In genomic region chr15:80066538-80066937, GRCm38 (mm10) we compare ENCODE assay signal across 10 mouse cellular contexts. TPM values are rescaled to one million over a fixed set of nuclear protein-coding genes. Genes with fewer than 3 reads are reported as not detected.
A peak's percentile ranks its signal among the peaks of the same experiment; 100 is the strongest.
DNase-seq lines count a peak whose midpoint lies in the region; ATAC-seq and TF ChIP-seq lines count a peak whose summit lies in the region.
"Had no signal": no experiment of that assay in that cellular context is flagged by ENCODE, and none has a peak within 500 bp of the region (broad histone marks: within the 10 kb centered on the region; RNA-seq: fewer than 3 reads in every experiment).

No protein-coding gene starts in this region.

- H3K36me3 ChIP-seq in kidney, embryonic 16.5 days (ENCODE audit: insufficient read depth, low read length) = no peaks in the 10 kb centered on the region
- H3K36me3 ChIP-seq in spleen, adult 2 months (ENCODE audit: control insufficient read depth, insufficient read depth, low read length) = no peaks in the 10 kb centered on the region
- H3K36me3 ChIP-seq in heart, embryonic 11.5 days (ENCODE audit: control insufficient read depth, insufficient read depth, low read length) = no peaks in the 10 kb centered on the region
- H3K36me3 ChIP-seq: intestine, embryonic 15.5 days had no signal

- peak; percentile 20; the same call in 1 of the 2 replicates for TF ChIP-seq CTCF in spleen, adult 2 months (IDR thresholded peaks at IDR 0.05; ENCODE audit: extremely low read depth, insufficient read depth, insufficient read length, insufficient replicate concordance)
- TF ChIP-seq CTCF in brain, embryonic 14.5 days (IDR thresholded peaks at IDR 0.05; ENCODE audit: borderline replicate concordance, extremely low read depth, insufficient read depth, insufficient read length) = peak; percentile 45; the same call in 1 of the 2 replicates

- H3K27ac ChIP-seq in kidney, embryonic 16.5 days (ENCODE audit: low read length) = no peak overlapping the region
- H3K27ac ChIP-seq in spleen, adult 2 months (ENCODE audit: insufficient read depth, low read length) = no peak overlapping the region
- H3K27ac ChIP-seq in heart, embryonic 11.5 days (ENCODE audit: low read depth, low read length) = no peak overlapping the region
- H3K27ac ChIP-seq: intestine, embryonic 15.5 days had no signal

- no peaks in the 10 kb centered on the region for H3K9me3 ChIP-seq in kidney, embryonic 16.5 days (ENCODE audit: low read length)
- no peaks in the 10 kb centered on the region for H3K9me3 ChIP-seq in heart, embryonic 11.5 days (replicated peaks; ENCODE audit: control insufficient read depth, low read length)
- H3K9me3 ChIP-seq: intestine, embryonic 15.5 days had no signal

- H3K4me1 ChIP-seq in kidney, embryonic 16.5 days (ENCODE audit: insufficient read depth, low read length) = peaks cover 9% of the 10 kb centered on the region
- H3K4me1 ChIP-seq in spleen, adult 2 months (ENCODE audit: control insufficient read depth, insufficient read depth, insufficient read length) = peaks cover under 1% of the 10 kb centered on the region; the same call in 1 of the 2 replicates
- peaks cover 5% of the 10 kb centered on the region; the same call in 1 of the 2 replicates for H3K4me1 ChIP-seq in heart, embryonic 11.5 days (ENCODE audit: control insufficient read depth, insufficient read depth, low read length)
- H3K4me1 ChIP-seq: intestine, embryonic 15.5 days had no signal

- no peak overlapping the region for H3K9ac ChIP-seq in kidney, embryonic 16.5 days (replicated peaks; ENCODE audit: low read length)
- no peak overlapping the region for H3K9ac ChIP-seq in heart, embryonic 11.5 days (ENCODE audit: low read depth, low read length)
- H3K9ac ChIP-seq: intestine, embryonic 15.5 days had no signal

- TF ChIP-seq POLR2A in spleen, adult 2 months (IDR thresholded peaks at IDR 0.05; ENCODE audit: low read depth, low read length) = no peak
- no peak for TF ChIP-seq POLR2A in brain, embryonic 14.5 days (IDR thresholded peaks at IDR 0.05; ENCODE audit: borderline replicate concordance, extremely low read depth, insufficient read depth, insufficient read length, poor library complexity, severe bottlenecking)

- no peaks in the 10 kb centered on the region for H3K27me3 ChIP-seq in kidney, embryonic 16.5 days (ENCODE audit: insufficient read depth, low read length)
- H3K27me3 ChIP-seq in spleen, adult 2 months (ENCODE audit: control insufficient read depth, insufficient read depth, low read length) = no peaks in the 10 kb centered on the region
- H3K27me3 ChIP-seq in heart, embryonic 11.5 days (ENCODE audit: control insufficient read depth, insufficient read depth, low read length) = 0 out of 2 replicates have a peak, but pooled peaks cover 9% of the 10 kb centered on the region
- H3K27me3 ChIP-seq: intestine, embryonic 15.5 days had no signal

- ATAC-seq in kidney, embryonic 16.5 days (ENCODE audit: low FRiP score, low TSS enrichment) = no peak
- no peak for ATAC-seq in heart, embryonic 11.5 days (replicated peaks; ENCODE audit: insufficient number of reproducible peaks, low FRiP score, low TSS enrichment)
- ATAC-seq: intestine, embryonic 15.5 days had no signal

- WGBS in kidney, embryonic 16.5 days = 69% methylated on average over 3 of the region's 3 CpGs
- WGBS in spleen, adult 2 months = 76% methylated on average over 3 of the region's 3 CpGs
- WGBS in heart, embryonic 11.5 days (ENCODE audit: insufficient replicate concordance) = 62% methylated on average over 3 of the region's 3 CpGs

- DNase-seq in kidney, adult 18-20 months = peak; percentile 50
- DNase-seq in spleen, adult 2 months (ENCODE audit: low read depth in 1 of 2, low spot score in 2 of 2) = no peak
- DNase-seq in spleen, adult 12 weeks (ENCODE audit: low spot score) = no peak
- DNase-seq in brain, embryonic 14.5 days (ENCODE audit: low read depth) = no peak
- no peak for DNase-seq in right cerebral cortex, postnatal 36 days (ENCODE audit: low spot score in 2 of 2)
- no peak for DNase-seq in frontal cortex, adult 2 months (ENCODE audit: extremely low spot score in 1 of 2, low spot score in 1 of 2)

- H3K4me3 ChIP-seq in kidney, embryonic 16.5 days (ENCODE audit: low read length) = no peak overlapping the region
- H3K4me3 ChIP-seq in spleen, adult 2 months (ENCODE audit: extremely low read depth, insufficient read depth, insufficient read length) = no peak overlapping the region
- no peak overlapping the region for H3K4me3 ChIP-seq in heart, embryonic 11.5 days (ENCODE audit: low read depth, low read length)
- H3K4me3 ChIP-seq: intestine, embryonic 15.5 days; myocyte had no signal

- no peak overlapping the region for H3K4me2 ChIP-seq in kidney, embryonic 16.5 days (replicated peaks; ENCODE audit: low read depth, low read length)
- no peak overlapping the region for H3K4me2 ChIP-seq in heart, embryonic 11.5 days
- H3K4me2 ChIP-seq: intestine, embryonic 15.5 days had no signal

RNA-seq across cellular contexts. Expression of gene Syngr1, which starts 24.6 kb away (rescaled TPM):
- polyA plus RNA-seq in kidney, embryonic 16.5 days (2015; fragmentation: Nextera tagmentation; extraction: Ambion mirVana) = 14.3 and 16.0 TPM in 2 replicates
- polyA plus RNA-seq in spleen, adult 2 months (2012; rRNA removed) = 9.9 and 13.5 TPM in 2 replicates
- 64.7 and 75.5 TPM in 2 replicates for polyA plus RNA-seq in brain, embryonic 14.5 days (2012; rRNA removed)
- 15.2 and 20.7 TPM in 2 replicates for polyA plus RNA-seq in heart, embryonic 11.5 days (2014; fragmentation: Nextera tagmentation; extraction: Ambion mirVana)
- polyA plus RNA-seq in frontal cortex, adult 2 months (2012; rRNA removed) = 288 and 302 TPM in 2 replicates

RNA-seq across cellular contexts. Expression of gene Rpl3, which starts 25.1 kb away (rescaled TPM):
- polyA plus RNA-seq in kidney, embryonic 16.5 days (2015; fragmentation: Nextera tagmentation; extraction: Ambion mirVana) = 981 and 1,131 TPM in 2 replicates
- polyA plus RNA-seq in spleen, adult 2 months (2012; rRNA removed) = 550 and 833 TPM in 2 replicates
- polyA plus RNA-seq in brain, embryonic 14.5 days (2012; rRNA removed) = 770 and 873 TPM in 2 replicates
- 861 and 879 TPM in 2 replicates for polyA plus RNA-seq in heart, embryonic 11.5 days (2014; fragmentation: Nextera tagmentation; extraction: Ambion mirVana)
- 629 and 778 TPM in 2 replicates for polyA plus RNA-seq in frontal cortex, adult 2 months (2012; rRNA removed)

RNA-seq across cellular contexts. Expression of gene Pdgfb, which starts 51.8 kb away (rescaled TPM):
- 4.3 and 6.2 TPM in 2 replicates for polyA plus RNA-seq in kidney, embryonic 16.5 days (2015; fragmentation: Nextera tagmentation; extraction: Ambion mirVana)
- polyA plus RNA-seq in spleen, adult 2 months (2012; rRNA removed) = 14.5 and 17.5 TPM in 2 replicates
- 12.3 and 16.8 TPM in 2 replicates for polyA plus RNA-seq in brain, embryonic 14.5 days (2012; rRNA removed)
- 1.3 and 2.0 TPM in 2 replicates for polyA plus RNA-seq in heart, embryonic 11.5 days (2014; fragmentation: Nextera tagmentation; extraction: Ambion mirVana)
- 30.7 and 32.4 TPM in 2 replicates for polyA plus RNA-seq in frontal cortex, adult 2 months (2012; rRNA removed)
